Mouse (Mus musculus): ENCODE data around the gene Tmbim1. TPM values are rescaled to one million over a fixed set of nuclear protein-coding genes. Genes with fewer than 3 reads are reported as not detected.

Tmbim1 gene
- polyA plus RNA-seq (2012; rRNA removed): 60.8 and 66.5 TPM in 2 replicates

DNA sequence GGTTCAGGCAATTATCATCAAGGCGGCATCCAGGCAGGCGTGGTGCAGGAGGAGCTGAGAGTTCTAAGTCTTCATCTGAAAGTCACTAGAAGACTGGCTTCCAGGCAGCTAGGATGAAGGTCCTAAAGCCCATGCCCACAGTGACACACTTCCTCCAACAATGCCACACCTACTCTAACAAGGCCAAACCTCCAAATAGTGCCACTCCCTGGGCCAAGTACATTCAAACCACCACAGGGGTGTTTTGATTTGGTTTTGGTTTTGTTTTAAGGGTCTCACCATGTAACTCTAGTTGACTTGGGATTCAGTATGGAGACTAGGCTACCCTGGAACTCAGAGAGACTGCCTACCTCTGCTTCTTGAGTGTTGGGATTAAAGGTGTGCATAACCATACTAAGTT lies at the start of gene Tmbim1:
TSS of gene Tmbim1 (minus strand) at position 101 of the 400 bp plus-strand sequence.
- Histone ChIP-seq H3K27ac (ENCODE audit: insufficient read depth, low read length) (peak within 1 kb of the TSS; percentile 67; the same call in 1 of the 2 replicates), H3K4me1 (ENCODE audit: control insufficient read depth, insufficient read depth, insufficient read length) (peaks cover 6% of the 10 kb centered on the region; the same call in 1 of the 2 replicates), H3K36me3 (ENCODE audit: control insufficient read depth, insufficient read depth, low read length) (no peaks in the 10 kb centered on the region), H3K27me3 (ENCODE audit: control insufficient read depth, insufficient read depth, low read length) (peaks cover 2% of the 10 kb centered on the region; the same call in 1 of the 2 replicates), H3K4me3 (ENCODE audit: extremely low read depth, insufficient read depth, insufficient read length) (peak within 1 kb of the TSS; percentile 69; the same call in 1 of the 2 replicates)
- no peak for DNase-seq (ENCODE audit: low read depth in 1 of 2, low spot score in 2 of 2)
- TF ChIP-seq CTCF (IDR thresholded peaks at IDR 0.05; ENCODE audit: extremely low read depth, insufficient read depth, insufficient read length, insufficient replicate concordance) (no peak), POLR2A (IDR thresholded peaks at IDR 0.05; ENCODE audit: low read depth, low read length) (no peak)
- 97% methylated on average over 2 of the region's 2 CpGs for WGBS

DNA sequence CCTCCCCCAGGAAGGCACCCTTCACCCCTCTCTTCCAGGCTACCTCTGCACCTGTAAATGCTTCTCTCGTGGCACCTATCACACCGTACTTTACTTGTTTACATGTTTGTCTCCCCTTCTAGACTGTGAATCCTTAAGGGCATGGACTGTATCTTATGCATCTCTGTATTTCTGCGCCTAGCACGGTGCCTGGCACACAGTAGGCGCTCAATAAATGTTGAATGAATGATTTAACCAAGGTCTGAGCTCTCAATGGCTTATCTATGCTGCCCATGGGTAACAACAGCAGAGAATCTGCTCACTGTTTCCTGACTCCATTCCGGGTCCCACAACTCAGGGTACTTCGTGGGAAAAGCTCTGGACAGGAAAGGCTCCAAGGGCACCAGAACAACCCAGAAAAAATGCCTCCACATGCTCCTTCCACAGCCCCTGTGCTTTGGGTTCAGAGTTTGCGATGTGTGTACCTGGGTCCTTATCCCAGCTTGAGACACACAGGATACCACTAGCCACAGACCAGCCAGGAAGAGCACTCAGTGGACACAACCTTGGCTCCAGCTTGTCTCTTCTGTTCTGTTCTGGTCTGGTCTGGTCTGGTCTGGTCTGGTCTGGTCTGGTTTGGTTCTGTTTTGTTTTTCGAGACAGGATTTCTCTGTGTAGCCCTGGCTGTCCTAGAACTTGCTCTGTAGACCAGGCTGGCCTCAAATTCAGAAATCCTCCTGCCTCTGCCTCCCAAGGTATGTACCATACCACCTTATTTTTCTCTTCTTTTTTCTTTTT lies 48.2 kb upstream of the Tmbim1 start:
- Histone ChIP-seq H3K36me3 (ENCODE audit: control insufficient read depth, insufficient read depth, low read length) (no peaks in the 10 kb centered on the region), H3K4me1 (ENCODE audit: control insufficient read depth, insufficient read depth, insufficient read length) (no peaks in the 10 kb centered on the region), H3K27ac (ENCODE audit: insufficient read depth, low read length) (no peak overlapping the region), H3K27me3 (ENCODE audit: control insufficient read depth, insufficient read depth, low read length) (no peaks in the 10 kb centered on the region), H3K4me3 (ENCODE audit: extremely low read depth, insufficient read depth, insufficient read length) (no peak overlapping the region)
- WGBS: 92% methylated on average over 9 of the region's 9 CpGs
- TF ChIP-seq POLR2A (IDR thresholded peaks at IDR 0.05; ENCODE audit: low read depth, low read length) (no peak), CTCF (IDR thresholded peaks at IDR 0.05; ENCODE audit: extremely low read depth, insufficient read depth, insufficient read length, insufficient replicate concordance) (no peak)
- DNase-seq (ENCODE audit: low read depth in 1 of 2, low spot score in 2 of 2): no peak

DNA sequence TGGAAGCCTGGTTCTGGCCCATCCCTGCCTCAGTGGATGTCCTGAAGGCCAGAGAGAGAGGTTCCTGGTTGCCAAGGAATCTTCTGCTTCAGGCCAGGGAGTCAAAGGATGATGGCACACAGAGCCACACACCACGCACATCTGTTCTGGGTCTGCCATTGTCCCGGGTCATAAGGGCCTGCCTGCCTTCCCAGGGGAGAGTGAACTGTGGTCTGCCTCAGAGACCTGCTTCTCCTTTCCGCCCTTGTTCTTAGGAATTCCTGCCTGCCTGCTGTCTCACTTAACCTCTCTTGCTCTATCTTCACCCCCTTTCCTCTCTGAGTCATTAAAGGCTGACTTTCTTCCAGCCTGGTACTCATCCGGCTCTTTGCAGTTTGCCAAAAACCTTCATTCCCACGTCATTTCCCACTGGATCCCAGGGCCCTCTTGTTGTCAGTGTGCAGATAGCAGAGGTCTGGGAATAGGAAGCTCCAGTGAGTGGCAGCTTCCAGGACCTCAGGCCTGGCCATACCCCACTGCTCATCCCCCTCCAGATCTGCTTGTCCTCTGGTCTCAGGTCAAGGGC lies 47.2 kb upstream of the Tmbim1 start:
- WGBS: 64% methylated on average over 5 of the region's 5 CpGs
- TF ChIP-seq CTCF (IDR thresholded peaks at IDR 0.05; ENCODE audit: extremely low read depth, insufficient read depth, insufficient read length, insufficient replicate concordance): no peak
- Histone ChIP-seq H3K27me3 (ENCODE audit: control insufficient read depth, insufficient read depth, low read length) (no peaks in the 10 kb centered on the region), H3K36me3 (ENCODE audit: control insufficient read depth, insufficient read depth, low read length) (no peaks in the 10 kb centered on the region), H3K27ac (ENCODE audit: insufficient read depth, low read length) (no peak overlapping the region), H3K4me1 (ENCODE audit: control insufficient read depth, insufficient read depth, insufficient read length) (no peaks in the 10 kb centered on the region), H3K4me3 (ENCODE audit: extremely low read depth, insufficient read depth, insufficient read length) (no peak overlapping the region)
- no peak for DNase-seq (ENCODE audit: low read depth in 1 of 2, low spot score in 2 of 2)

DNA sequence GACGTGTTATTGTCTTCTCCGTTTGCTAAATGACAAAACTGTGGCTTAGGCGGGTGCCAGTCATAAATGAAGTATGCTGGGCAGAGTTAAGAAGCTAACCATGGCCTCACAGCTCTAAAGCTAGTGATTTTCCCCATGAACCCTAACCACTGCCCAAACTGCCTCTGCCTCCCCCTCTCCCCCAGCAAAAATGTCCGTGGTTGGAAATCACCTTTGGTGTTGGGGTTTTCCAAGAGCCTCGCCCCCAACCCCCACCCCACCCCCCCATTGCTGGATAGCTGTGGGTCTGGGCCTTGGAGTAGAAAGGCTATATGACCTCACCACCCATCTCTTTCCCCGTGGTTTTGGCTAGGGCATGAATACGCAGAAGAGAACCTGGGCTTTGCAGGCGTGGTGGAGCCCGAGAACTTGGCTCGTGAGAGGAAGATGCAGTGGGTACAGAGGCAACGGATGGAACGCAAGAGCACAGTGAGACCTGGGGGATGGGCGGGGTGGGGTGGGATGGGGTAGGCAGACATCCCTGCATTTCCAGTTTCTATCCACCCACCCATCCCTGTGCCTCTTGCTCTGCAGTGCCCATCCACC lies 45.9 kb upstream of the Tmbim1 start:
- no peak overlapping the region for H3K27ac ChIP-seq (ENCODE audit: insufficient read depth, low read length)
- 81% methylated on average over 13 of the region's 13 CpGs for WGBS
- DNase-seq (ENCODE audit: low read depth in 1 of 2, low spot score in 2 of 2): no peak
- no peaks in the 10 kb centered on the region for H3K27me3 ChIP-seq (ENCODE audit: control insufficient read depth, insufficient read depth, low read length)
- TF ChIP-seq POLR2A (IDR thresholded peaks at IDR 0.05; ENCODE audit: low read depth, low read length) (no peak), CTCF (IDR thresholded peaks at IDR 0.05; ENCODE audit: extremely low read depth, insufficient read depth, insufficient read length, insufficient replicate concordance) (no peak)
- no peaks in the 10 kb centered on the region for H3K36me3 ChIP-seq (ENCODE audit: control insufficient read depth, insufficient read depth, low read length)
- H3K4me3 ChIP-seq (ENCODE audit: extremely low read depth, insufficient read depth, insufficient read length): no peak overlapping the region
- H3K4me1 ChIP-seq (ENCODE audit: control insufficient read depth, insufficient read depth, insufficient read length): no peaks in the 10 kb centered on the region

DNA sequence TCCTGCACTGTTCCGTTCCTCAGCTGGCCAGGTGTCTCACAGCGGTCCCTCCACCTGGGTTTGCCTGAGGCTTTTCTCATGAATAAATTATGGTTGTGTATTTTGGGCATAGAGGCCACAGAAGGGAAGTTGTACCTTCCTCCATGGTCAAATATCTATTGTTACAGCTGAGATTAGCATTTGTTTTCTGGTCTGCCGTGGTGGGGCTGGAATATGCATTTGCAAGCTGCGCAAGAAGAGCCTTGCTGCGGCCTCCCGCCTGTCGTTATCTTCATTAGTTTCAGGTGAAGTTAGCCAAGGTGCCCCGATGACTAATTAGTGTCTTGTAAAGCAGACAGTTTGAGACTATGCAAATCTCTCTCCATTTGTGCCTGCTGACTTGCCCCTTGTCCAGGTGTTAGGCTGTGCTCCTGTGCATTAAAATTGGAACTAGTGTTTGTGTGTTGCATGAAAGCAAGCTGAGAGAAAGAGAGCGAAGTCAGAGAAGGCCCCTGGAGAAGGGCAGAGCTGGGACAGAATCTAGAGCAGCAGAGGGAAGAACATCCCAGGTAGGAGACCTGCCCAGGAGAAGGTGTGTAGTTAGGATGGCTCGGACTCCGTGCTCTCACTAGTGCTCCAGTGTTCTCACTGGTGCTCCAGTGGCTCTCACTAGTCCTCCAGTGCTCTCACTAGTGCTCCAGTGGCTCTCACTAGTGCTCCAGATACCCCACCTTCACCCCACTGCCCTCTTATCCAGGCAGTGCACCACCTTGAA lies 38.9 kb upstream of the Tmbim1 start:
- Histone ChIP-seq H3K27ac (ENCODE audit: insufficient read depth, low read length) (no peak overlapping the region), H3K4me1 (ENCODE audit: control insufficient read depth, insufficient read depth, insufficient read length) (no peaks in the 10 kb centered on the region), H3K36me3 (ENCODE audit: control insufficient read depth, insufficient read depth, low read length) (no peaks in the 10 kb centered on the region), H3K27me3 (ENCODE audit: control insufficient read depth, insufficient read depth, low read length) (no peaks in the 10 kb centered on the region), H3K4me3 (ENCODE audit: extremely low read depth, insufficient read depth, insufficient read length) (no peak overlapping the region)
- TF ChIP-seq CTCF (IDR thresholded peaks at IDR 0.05; ENCODE audit: extremely low read depth, insufficient read depth, insufficient read length, insufficient replicate concordance) (no peak), POLR2A (IDR thresholded peaks at IDR 0.05; ENCODE audit: low read depth, low read length) (no peak)
- DNase-seq (ENCODE audit: low read depth in 1 of 2, low spot score in 2 of 2): no peak
- WGBS: 69% methylated on average over 11 of the region's 11 CpGs

DNA sequence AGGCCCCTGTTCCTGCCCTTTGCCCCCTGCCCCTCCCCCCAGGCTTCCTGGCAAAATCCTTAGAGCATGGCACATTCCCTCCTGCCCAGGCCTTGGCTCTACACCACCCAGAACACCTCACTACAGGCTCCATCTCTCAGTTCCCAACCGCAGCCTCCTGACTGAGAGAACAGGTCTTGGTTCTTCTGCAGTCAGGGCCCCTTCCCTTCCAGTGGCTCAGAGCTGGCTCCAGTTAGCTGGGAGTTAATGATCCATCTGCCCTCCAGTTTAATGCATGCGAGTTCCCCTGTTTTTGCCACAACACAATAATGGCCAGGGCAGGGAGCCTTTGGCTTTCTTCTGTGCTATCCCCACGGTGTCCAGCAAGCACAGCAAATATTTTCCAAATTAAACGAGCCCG lies 37.7 kb upstream of the Tmbim1 start:
- Histone ChIP-seq H3K36me3 (ENCODE audit: control insufficient read depth, insufficient read depth, low read length) (no peaks in the 10 kb centered on the region), H3K4me1 (ENCODE audit: control insufficient read depth, insufficient read depth, insufficient read length) (no peaks in the 10 kb centered on the region), H3K4me3 (ENCODE audit: extremely low read depth, insufficient read depth, insufficient read length) (no peak overlapping the region), H3K27ac (ENCODE audit: insufficient read depth, low read length) (no peak overlapping the region), H3K27me3 (ENCODE audit: control insufficient read depth, insufficient read depth, low read length) (no peaks in the 10 kb centered on the region)
- TF ChIP-seq POLR2A (IDR thresholded peaks at IDR 0.05; ENCODE audit: low read depth, low read length): no peak
- TF ChIP-seq CTCF (IDR thresholded peaks at IDR 0.05; ENCODE audit: extremely low read depth, insufficient read depth, insufficient read length, insufficient replicate concordance): no peak
- no peak for DNase-seq (ENCODE audit: low read depth in 1 of 2, low spot score in 2 of 2)
- WGBS: 85% methylated on average over 5 of the region's 5 CpGs
